Mouse (Mus musculus): ENCODE results near the gene F8a.
"Not testable (repeated sequence)": the region's sequence is repeated elsewhere in the genome, so short reads cannot be mapped to it uniquely, and the experiment has no call there.

F8a gene

GRCm38 (mm10) chrX:73227914-73228605 is at the start of gene F8a:
TSS of gene F8a (plus strand) at chrX:73228291.
- DNase-seq (ENCODE audit: low spot score) = peak; percentile 63

GRCm38 (mm10) chrX:73191934-73192333 is 36.2 kb upstream of the F8a start, which contains the start of gene Xlr3b:
TSS of gene Xlr3b (plus strand) at chrX:73192207.
- DNase-seq (ENCODE audit: low spot score) = not testable (repeated sequence)

- not testable (repeated sequence) for DNase-seq (ENCODE audit: low spot score)
Observed at GRCm38 (mm10) chrX:73213819-73214564, 14.1 kb upstream of the F8a start, which contains the start of gene Xlr4b. TSS of gene Xlr4b (plus strand) at chrX:73214333.

GRCm38 (mm10) chrX:73225365-73225764 is 2.7 kb upstream of the F8a start:
- DNase-seq (ENCODE audit: low spot score) = no peak

- peak; percentile 11 for DNase-seq (ENCODE audit: low spot score)
Observed at GRCm38 (mm10) chrX:73228606-73229214, 619 bp downstream of the F8a start.

GRCm38 (mm10) chrX:73229288-73229687 is 1.2 kb downstream of the F8a start:
- no peak for DNase-seq (ENCODE audit: low spot score)

- not testable (repeated sequence) for DNase-seq (ENCODE audit: low spot score)
Observed at GRCm38 (mm10) chrX:73242821-73243325, 14.8 kb downstream of the F8a start, which contains the start of gene Xlr4c. TSS of gene Xlr4c (minus strand) at chrX:73243130.

GRCm38 (mm10) chrX:73262428-73262827 is 34.3 kb downstream of the F8a start:
- not testable (repeated sequence) for DNase-seq (ENCODE audit: low spot score)

GRCm38 (mm10) chrX:73265270-73265669 is 37.2 kb downstream of the F8a start, which contains the start of gene Xlr3c:
TSS of gene Xlr3c (minus strand) at chrX:73265390.
- not testable (repeated sequence) for DNase-seq (ENCODE audit: low spot score)

Measured in ovary, adult 18-20 months (tissue).